Mouse (Mus musculus): ENCODE measurements at regions not wholly inside any gene's neighbourhood (a gene's known extent, or its start where the extent isn't known, plus 50 kb on each side); places are given as distances from the start of the nearest gene placed in this dataset.
"Not testable (repeated sequence)": the region's sequence is repeated elsewhere in the genome, so short reads cannot be mapped to it uniquely, and the experiment has no call there.

GRCm38 (mm10) chr9:83728428-83728827, 77.6 kb downstream of the Elovl4 start:
- peak in 1 of 2 experiments; percentile 7 for DNase-seq (ENCODE audit: low read depth in 1 of 2, low spot score in 2 of 2)
- 65% methylated on average over 8 of the region's 8 CpGs for WGBS
- Histone ChIP-seq H3K27me3 (ENCODE audit: control insufficient read depth, insufficient read depth, low read length) (no peaks in the 10 kb centered on the region), H3K4me3 (ENCODE audit: extremely low read depth, insufficient read depth, insufficient read length) (no peak overlapping the region), H3K27ac (ENCODE audit: insufficient read depth, low read length) (no peak overlapping the region), H3K4me1 (ENCODE audit: control insufficient read depth, insufficient read depth, insufficient read length) (no peaks in the 10 kb centered on the region; the same call in 1 of the 2 replicates), H3K36me3 (ENCODE audit: control insufficient read depth, insufficient read depth, low read length) (no peaks in the 10 kb centered on the region)
- TF ChIP-seq CTCF (IDR thresholded peaks at IDR 0.05; ENCODE audit: extremely low read depth, insufficient read depth, insufficient read length, insufficient replicate concordance) (no peak), POLR2A (IDR thresholded peaks at IDR 0.05; ENCODE audit: low read depth, low read length) (no peak)

GRCm38 (mm10) chr9:83727462-83728189, 78.5 kb downstream of the Elovl4 start:
- H3K27ac ChIP-seq (ENCODE audit: insufficient read depth, low read length): no peak overlapping the region
- H3K27me3 ChIP-seq (ENCODE audit: control insufficient read depth, insufficient read depth, low read length): no peaks in the 10 kb centered on the region
- no peaks in the 10 kb centered on the region; the same call in 1 of the 2 replicates for H3K4me1 ChIP-seq (ENCODE audit: control insufficient read depth, insufficient read depth, insufficient read length)
- DNase-seq (ENCODE audit: low read depth in 1 of 2, low spot score in 2 of 2): peak; percentile 12 to 36
- WGBS: 10% methylated on average over 14 of the region's 14 CpGs
- TF ChIP-seq CTCF (IDR thresholded peaks at IDR 0.05; ENCODE audit: extremely low read depth, insufficient read depth, insufficient read length, insufficient replicate concordance) (peak; percentile 73; the same call in 1 of the 2 replicates), POLR2A (IDR thresholded peaks at IDR 0.05; ENCODE audit: low read depth, low read length) (no peak)
- 0 out of 2 replicates have a peak overlapping the region, but pooled peaks have one; percentile 4 for H3K4me3 ChIP-seq (ENCODE audit: extremely low read depth, insufficient read depth, insufficient read length)
- no peaks in the 10 kb centered on the region for H3K36me3 ChIP-seq (ENCODE audit: control insufficient read depth, insufficient read depth, low read length)

GRCm38 (mm10) chr9:83726979-83727378, 79.1 kb downstream of the Elovl4 start:
- TF ChIP-seq CTCF (IDR thresholded peaks at IDR 0.05; ENCODE audit: extremely low read depth, insufficient read depth, insufficient read length, insufficient replicate concordance): no peak
- TF ChIP-seq POLR2A (IDR thresholded peaks at IDR 0.05; ENCODE audit: low read depth, low read length): no peak
- Histone ChIP-seq H3K36me3 (ENCODE audit: control insufficient read depth, insufficient read depth, low read length) (no peaks in the 10 kb centered on the region), H3K4me3 (ENCODE audit: extremely low read depth, insufficient read depth, insufficient read length) (peak overlapping the region; percentile 4; the same call in 1 of the 2 replicates), H3K27ac (ENCODE audit: insufficient read depth, low read length) (no peak overlapping the region), H3K4me1 (ENCODE audit: control insufficient read depth, insufficient read depth, insufficient read length) (no peaks in the 10 kb centered on the region; the same call in 1 of the 2 replicates), H3K27me3 (ENCODE audit: control insufficient read depth, insufficient read depth, low read length) (no peaks in the 10 kb centered on the region)
- WGBS: 40% methylated on average over 16 of the region's 16 CpGs
- DNase-seq (ENCODE audit: low read depth in 1 of 2, low spot score in 2 of 2): no peak

- DNase-seq (ENCODE audit: low read depth in 1 of 2, low spot score in 2 of 2): no peak
- no peaks in the 10 kb centered on the region for H3K36me3 ChIP-seq (ENCODE audit: control insufficient read depth, insufficient read depth, low read length)
- H3K27me3 ChIP-seq (ENCODE audit: control insufficient read depth, insufficient read depth, low read length): no peaks in the 10 kb centered on the region
- 59% methylated on average over 9 of the region's 9 CpGs for WGBS
- no peak overlapping the region for H3K27ac ChIP-seq (ENCODE audit: insufficient read depth, low read length)
- TF ChIP-seq CTCF (IDR thresholded peaks at IDR 0.05; ENCODE audit: extremely low read depth, insufficient read depth, insufficient read length, insufficient replicate concordance): no peak
- TF ChIP-seq POLR2A (IDR thresholded peaks at IDR 0.05; ENCODE audit: low read depth, low read length): no peak
- no peak overlapping the region for H3K4me3 ChIP-seq (ENCODE audit: extremely low read depth, insufficient read depth, insufficient read length)
- no peaks in the 10 kb centered on the region; the same call in 1 of the 2 replicates for H3K4me1 ChIP-seq (ENCODE audit: control insufficient read depth, insufficient read depth, insufficient read length)
Observed at GRCm38 (mm10) chr9:83726105-83726504, 80.0 kb downstream of the Elovl4 start.

GRCm38 (mm10) chr9:83725545-83725944, 80.5 kb downstream of the Elovl4 start:
- H3K27ac ChIP-seq (ENCODE audit: insufficient read depth, low read length): no peak overlapping the region
- H3K4me1 ChIP-seq (ENCODE audit: control insufficient read depth, insufficient read depth, insufficient read length): no peaks in the 10 kb centered on the region; the same call in 1 of the 2 replicates
- WGBS: 85% methylated on average over 8 of the region's 8 CpGs
- DNase-seq (ENCODE audit: low read depth in 1 of 2, low spot score in 2 of 2): no peak
- no peak overlapping the region for H3K4me3 ChIP-seq (ENCODE audit: extremely low read depth, insufficient read depth, insufficient read length)
- TF ChIP-seq POLR2A (IDR thresholded peaks at IDR 0.05; ENCODE audit: low read depth, low read length) (no peak), CTCF (IDR thresholded peaks at IDR 0.05; ENCODE audit: extremely low read depth, insufficient read depth, insufficient read length, insufficient replicate concordance) (no peak)
- H3K27me3 ChIP-seq (ENCODE audit: control insufficient read depth, insufficient read depth, low read length): no peaks in the 10 kb centered on the region
- H3K36me3 ChIP-seq (ENCODE audit: control insufficient read depth, insufficient read depth, low read length): no peaks in the 10 kb centered on the region

GRCm38 (mm10) chr9:83720982-83721381, 85.1 kb downstream of the Elovl4 start:
- DNase-seq (ENCODE audit: low read depth in 1 of 2, low spot score in 2 of 2): no peak
- no peak for TF ChIP-seq POLR2A (IDR thresholded peaks at IDR 0.05; ENCODE audit: low read depth, low read length)
- TF ChIP-seq CTCF (IDR thresholded peaks at IDR 0.05; ENCODE audit: extremely low read depth, insufficient read depth, insufficient read length, insufficient replicate concordance): no peak
- no peaks in the 10 kb centered on the region for H3K27me3 ChIP-seq (ENCODE audit: control insufficient read depth, insufficient read depth, low read length)
- no peaks in the 10 kb centered on the region for H3K4me1 ChIP-seq (ENCODE audit: control insufficient read depth, insufficient read depth, insufficient read length)
- 60% methylated on average over 2 of the region's 2 CpGs for WGBS
- no peak overlapping the region for H3K4me3 ChIP-seq (ENCODE audit: extremely low read depth, insufficient read depth, insufficient read length)
- H3K36me3 ChIP-seq (ENCODE audit: control insufficient read depth, insufficient read depth, low read length): no peaks in the 10 kb centered on the region
- H3K27ac ChIP-seq (ENCODE audit: insufficient read depth, low read length): no peak overlapping the region

- TF ChIP-seq CTCF (IDR thresholded peaks at IDR 0.05; ENCODE audit: extremely low read depth, insufficient read depth, insufficient read length, insufficient replicate concordance): no peak
- no peak for TF ChIP-seq POLR2A (IDR thresholded peaks at IDR 0.05; ENCODE audit: low read depth, low read length)
- no peaks in the 10 kb centered on the region for H3K4me1 ChIP-seq (ENCODE audit: control insufficient read depth, insufficient read depth, insufficient read length)
- WGBS: 77% methylated on average over 4 of the region's 4 CpGs
- H3K27ac ChIP-seq (ENCODE audit: insufficient read depth, low read length): no peak overlapping the region
- H3K36me3 ChIP-seq (ENCODE audit: control insufficient read depth, insufficient read depth, low read length): no peaks in the 10 kb centered on the region
- no peaks in the 10 kb centered on the region for H3K27me3 ChIP-seq (ENCODE audit: control insufficient read depth, insufficient read depth, low read length)
- DNase-seq (ENCODE audit: low read depth in 1 of 2, low spot score in 2 of 2): no peak
- H3K4me3 ChIP-seq (ENCODE audit: extremely low read depth, insufficient read depth, insufficient read length): no peak overlapping the region
Observed at GRCm38 (mm10) chr9:83719811-83720210, 86.3 kb downstream of the Elovl4 start.

- not testable (repeated sequence) for DNase-seq (ENCODE audit: low read depth in 1 of 2, low spot score in 2 of 2); H3K4me3 ChIP-seq (ENCODE audit: extremely low read depth, insufficient read depth, insufficient read length); H3K27me3 ChIP-seq (ENCODE audit: control insufficient read depth, insufficient read depth, low read length); H3K4me1 ChIP-seq (ENCODE audit: control insufficient read depth, insufficient read depth, insufficient read length); H3K27ac ChIP-seq (ENCODE audit: insufficient read depth, low read length); H3K36me3 ChIP-seq (ENCODE audit: control insufficient read depth, insufficient read depth, low read length)
- 86% methylated on average over 2 of the region's 2 CpGs for WGBS
Observed at GRCm38 (mm10) chr9:83718084-83718483, 88.0 kb downstream of the Elovl4 start.

Measured in spleen, adult 2 months (tissue).